Mouse (Mus musculus) megakaryocyte, embryonic 14.5 days (primary cell): ENCODE measurements around the gene Aldh1l1.

ENCODE experiments used
- FLI1 ChIP-seq: IDR thresholded peaks from 2 replicates; pipeline ENCODE4 v1.6.1; 2012; ENCODE audit warnings: low read length, inconsistent platforms, mixed read lengths
- GATA1 ChIP-seq: IDR thresholded peaks from 3 replicates; pipeline ENCODE4 v1.6.1; 2012; ENCODE audit warnings: mixed read lengths, low read length, inconsistent platforms, borderline replicate concordance

DNA sequence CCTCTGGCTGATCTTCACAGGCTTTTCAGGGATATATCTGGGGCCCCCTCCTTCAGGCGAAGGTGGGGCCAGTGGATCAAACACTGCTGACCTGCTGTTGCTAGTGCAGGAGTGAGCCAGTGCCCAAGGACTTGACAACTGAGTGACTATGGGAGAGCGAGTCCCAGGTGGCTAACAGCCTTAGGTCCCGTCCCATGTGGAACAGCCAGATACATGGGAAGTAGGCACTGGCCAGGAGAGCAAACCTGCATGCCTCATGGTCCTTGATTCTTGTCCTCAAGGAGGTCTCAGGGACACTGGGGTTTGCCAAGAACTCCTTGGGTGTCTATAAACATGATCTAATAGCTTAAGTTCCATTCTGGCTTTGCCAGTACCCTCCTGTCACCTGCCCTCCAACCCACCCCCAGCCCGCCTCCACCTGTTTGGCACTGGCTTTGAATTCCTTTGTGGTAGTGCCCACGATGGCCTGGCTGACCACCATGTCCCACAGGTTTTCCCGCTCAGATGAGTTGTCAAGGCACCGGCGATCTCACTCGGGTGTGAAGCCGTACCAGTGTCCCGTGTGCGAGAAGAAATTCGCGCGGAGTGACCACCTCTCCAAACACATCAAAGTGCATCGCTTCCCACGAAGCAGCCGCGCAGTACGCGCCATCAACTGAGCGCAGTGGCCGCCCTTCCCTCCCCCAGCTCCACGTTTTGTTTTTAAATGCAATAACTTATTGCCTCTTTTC, 12.4 kb upstream of the Aldh1l1 start:
- TF ChIP-seq GATA1 (no peak), FLI1 (no peak)
